Mouse (Mus musculus) adipocyte (in vitro differentiated cells): ENCODE results near the gene Sec24d.
A peak's percentile ranks its signal among the peaks of the same experiment; 100 is the strongest.
"Not testable (repeated sequence)": the region's sequence is repeated elsewhere in the genome, so short reads cannot be mapped to it uniquely, and the experiment has no call there.

ENCODE experiments used
- DNase-seq: peaks from one replicate; pipeline ENCODE4 v3.0.0-alpha.2; 2016; ENCODE audit warnings: low spot score

The Sec24d gene

DNA sequence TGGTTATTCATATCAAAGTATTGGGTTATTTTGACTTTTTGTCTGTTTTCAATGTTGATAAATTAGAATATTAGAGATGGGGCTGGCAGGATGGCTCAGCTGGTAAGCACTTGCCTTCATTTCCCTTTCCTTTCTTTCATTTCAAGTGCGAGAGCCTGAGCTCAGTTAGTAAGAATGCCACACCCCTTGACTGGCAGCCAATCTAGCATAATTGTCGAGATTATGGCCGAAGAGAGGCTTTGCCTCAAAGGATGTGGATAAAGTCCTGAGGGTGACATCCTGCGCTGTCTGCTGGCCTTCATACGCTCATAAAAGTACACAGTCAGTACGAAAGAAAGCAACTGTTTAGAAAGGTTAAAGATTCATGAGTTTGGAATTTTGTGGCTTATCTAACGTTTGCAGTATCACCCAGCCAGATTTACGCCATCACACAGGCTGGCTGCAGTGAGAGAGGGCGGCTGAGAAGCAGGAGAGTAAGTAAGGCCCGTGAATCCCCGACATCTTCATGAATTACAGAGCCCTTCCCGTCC is 71.5 kb downstream of the Sec24d start:
- DNase-seq: no peak

DNA sequence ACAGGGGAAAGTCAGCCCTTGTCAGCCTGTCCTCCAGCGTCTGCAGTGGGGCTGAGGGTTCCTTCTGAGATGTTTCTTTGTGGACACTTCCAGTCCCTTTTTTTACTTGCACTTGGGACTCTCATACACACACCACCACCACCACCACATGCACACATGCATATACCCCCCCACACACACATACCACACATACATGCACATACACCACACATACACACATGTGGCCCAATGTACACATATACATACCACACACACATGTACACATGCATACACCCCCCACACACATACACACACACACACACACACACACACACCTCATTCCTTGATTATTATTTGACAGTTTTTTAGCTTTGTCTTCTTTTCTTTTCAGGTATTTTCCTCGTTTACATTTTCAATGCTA is 73.8 kb downstream of the Sec24d start:
- no peak for DNase-seq

DNA sequence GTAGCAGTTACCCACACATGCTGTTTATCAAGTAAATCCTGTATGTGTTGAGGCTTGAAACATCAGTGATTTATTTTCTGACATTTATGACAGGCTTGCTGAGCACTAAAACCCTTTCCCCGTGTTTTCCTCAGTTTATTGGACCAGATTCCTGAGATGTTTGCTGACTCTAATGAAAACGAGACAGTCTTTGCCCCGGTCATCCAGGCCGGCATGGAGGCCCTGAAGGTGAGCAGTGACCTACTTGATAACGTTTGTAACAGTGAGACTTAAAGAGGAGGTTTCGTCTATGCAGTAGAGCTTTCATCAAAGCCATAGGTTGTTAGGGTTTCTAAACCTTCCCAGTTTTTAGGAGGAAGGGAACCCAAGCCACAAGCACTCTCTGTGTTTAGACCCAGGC is 76.4 kb downstream of the Sec24d start:
- DNase-seq: no peak

GRCm38 (mm10) chr3:123348080-123348802 is 81.0 kb downstream of the Sec24d start:
- no peak for DNase-seq

DNA sequence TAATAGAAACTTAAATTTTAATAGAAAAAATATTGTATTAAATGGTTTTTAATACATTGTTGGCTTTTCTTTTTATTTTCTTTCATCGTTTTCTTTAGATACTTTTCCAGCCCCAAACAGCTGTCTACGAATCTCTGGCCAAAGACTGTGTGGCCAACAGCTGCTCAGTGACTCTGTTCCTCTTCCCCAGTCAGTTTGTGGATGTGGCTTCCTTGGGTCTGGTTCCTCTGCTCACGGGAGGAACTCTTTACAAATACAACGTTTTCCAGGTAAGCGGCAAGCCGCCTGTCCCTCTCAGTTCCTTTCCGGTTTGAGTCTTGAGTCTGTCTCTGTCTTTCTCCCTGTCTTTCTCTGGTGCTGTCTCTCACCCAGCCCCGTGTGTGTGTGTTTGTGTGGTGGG is 83.3 kb downstream of the Sec24d start:
- no peak for DNase-seq

GRCm38 (mm10) chr3:123351519-123351918 is 84.3 kb downstream of the Sec24d start:
- no peak for DNase-seq

DNA sequence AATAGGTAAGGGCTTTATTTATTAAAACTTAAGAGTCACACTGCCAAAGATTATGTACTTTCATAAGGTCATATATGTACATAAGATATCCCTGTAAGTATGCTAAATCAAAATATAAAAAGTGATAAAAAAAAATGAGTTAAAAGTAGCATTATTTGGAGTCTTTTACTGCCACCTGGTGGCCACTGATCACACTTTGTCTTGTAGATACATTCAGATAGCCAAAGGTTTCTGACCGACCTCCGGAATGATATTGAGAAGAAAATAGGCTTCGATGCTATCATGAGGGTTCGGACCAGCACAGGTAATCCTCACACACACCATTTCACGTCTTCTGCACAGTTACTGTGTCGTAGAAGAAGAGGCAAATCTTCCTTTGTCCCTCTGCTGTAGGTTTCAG is 85.9 kb downstream of the Sec24d start:
- peak; percentile 85 for DNase-seq

DNA sequence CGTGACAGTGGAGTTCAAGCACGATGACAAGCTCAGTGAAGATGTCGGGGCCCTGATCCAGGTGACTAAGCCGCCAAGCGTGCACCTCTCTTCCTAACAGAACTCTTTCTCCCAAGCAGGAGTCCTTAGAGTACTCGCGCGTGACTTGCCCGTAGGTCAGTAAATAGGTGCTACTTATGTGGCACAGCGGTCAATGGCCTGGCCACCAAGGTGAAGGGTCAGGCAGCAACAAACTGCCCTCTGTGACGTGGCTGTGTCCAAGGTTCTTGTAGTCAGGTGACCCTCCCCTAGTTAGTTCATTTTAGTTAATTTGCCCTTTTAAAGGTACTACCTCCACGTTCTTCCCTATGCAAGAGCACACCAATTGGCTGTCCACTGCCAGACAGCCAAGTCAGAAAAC is 86.4 kb downstream of the Sec24d start:
- DNase-seq: no peak

- no peak for DNase-seq
These were observed 87.1 kb downstream of the Sec24d start for GRCm38 (mm10) chr3:123354388-123354787.

DNA sequence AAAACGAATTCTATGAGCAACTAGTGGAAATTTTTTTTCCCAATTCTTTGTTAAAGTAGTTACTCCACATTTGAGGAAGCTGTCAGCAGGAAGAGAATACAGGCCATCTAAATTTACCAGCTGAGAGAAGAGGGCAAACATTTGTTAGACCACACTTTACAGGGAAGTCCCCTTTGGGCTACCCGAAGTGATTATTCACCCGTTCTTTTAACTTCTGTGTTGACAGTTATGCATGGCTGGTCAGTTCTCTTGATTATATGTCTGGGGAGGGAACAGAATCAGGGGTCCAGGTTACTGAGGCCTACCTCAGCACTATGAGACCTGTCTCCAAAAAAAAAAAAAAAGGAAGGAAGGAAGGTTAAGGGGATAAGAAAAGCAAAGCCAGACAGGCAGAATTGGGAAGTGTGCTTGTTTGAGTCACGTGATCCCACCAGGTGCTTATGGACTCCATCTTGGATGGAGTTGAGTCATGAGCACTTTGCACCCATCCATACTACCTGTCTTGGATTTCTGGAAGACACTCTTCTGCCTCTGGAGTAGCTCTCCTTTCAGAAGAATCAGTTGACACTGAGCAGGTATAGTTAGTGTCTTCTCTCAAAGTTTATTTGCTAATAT is 89.2 kb downstream of the Sec24d start:
- no peak for DNase-seq

DNA sequence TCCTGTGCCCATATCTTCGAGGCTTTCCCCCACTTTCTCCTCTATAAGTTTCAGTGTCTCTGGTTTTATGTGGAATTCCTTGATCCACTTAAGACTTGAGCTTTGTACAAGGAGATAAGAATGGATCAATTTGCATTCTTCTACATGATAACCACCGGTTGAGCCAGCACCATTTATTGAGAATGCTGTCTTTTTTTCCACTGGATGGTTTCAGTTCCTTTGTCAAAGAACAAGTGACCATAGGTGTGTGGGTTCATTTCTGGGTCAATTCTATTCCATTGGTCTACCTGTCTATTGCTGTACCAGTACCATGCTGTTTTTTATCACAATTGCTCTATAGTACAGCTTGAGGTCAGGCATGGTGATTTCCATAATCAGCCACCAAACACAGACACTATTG is 99.6 kb downstream of the Sec24d start:
- not testable (repeated sequence) for DNase-seq

- DNase-seq: no peak
These were observed 101.9 kb downstream of the Sec24d start for GRCm38 (mm10) chr3:123369161-123369560.

GRCm38 (mm10) chr3:123370927-123371326 is 103.7 kb downstream of the Sec24d start:
- no peak for DNase-seq

GRCm38 (mm10) chr3:123371766-123372535 is 104.7 kb downstream of the Sec24d start:
- peak; percentile 75 for DNase-seq

DNA sequence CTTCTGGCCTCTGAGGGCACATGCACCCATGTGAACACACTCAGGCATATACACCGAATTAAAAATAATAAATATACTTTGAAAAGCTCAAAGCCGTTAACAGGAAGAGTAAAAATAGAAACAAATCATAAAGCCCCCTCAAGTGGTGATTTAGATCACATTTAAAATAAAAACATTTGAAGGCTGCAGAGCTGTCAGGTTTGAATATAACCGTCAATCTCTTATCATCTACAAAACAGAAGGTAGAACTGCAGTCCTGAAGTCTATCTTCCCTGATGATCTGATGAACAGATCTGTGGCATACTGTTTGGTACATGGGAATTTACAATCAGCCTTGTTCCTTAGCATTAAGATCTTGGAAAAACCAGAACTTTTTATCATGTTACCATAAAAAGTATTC is 109.3 kb downstream of the Sec24d start:
- no peak for DNase-seq

DNA sequence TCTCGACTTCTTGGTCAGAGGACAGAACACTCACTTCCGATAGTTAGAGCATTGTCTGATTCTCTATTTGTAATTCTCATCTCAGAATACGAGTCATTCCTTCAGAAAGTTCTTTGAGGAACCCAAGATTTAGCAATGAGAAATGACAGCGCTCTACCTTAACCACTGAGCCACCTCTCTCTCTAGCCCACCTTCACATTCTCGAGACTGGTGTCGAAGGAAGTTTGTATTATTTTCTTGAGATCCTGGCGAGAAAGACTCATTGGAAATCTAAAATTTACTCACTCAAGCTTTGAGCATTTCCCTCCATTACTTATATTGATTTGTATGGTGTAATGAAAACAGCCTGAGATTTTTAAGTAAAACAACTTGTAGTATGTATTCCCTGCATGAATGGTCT is 117.2 kb downstream of the Sec24d start:
- no peak for DNase-seq

DNA sequence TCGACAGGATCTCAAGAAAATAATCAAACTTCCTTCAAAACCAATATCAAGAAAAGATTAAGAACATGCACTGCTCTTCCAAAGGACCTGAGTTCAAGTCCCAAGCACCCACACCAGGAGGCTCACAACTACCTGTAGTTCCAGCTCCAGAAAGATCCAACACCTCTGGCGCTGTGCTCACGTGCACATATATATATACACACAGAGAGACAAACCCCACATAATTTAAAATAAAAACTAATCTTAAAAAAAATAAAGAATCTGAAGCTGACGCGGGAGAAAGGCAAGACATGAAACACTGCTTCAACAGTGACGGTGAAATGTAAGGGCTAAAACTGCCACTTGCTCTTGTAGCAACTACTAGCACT is 117.8 kb downstream of the Sec24d start:
- no peak for DNase-seq

DNA sequence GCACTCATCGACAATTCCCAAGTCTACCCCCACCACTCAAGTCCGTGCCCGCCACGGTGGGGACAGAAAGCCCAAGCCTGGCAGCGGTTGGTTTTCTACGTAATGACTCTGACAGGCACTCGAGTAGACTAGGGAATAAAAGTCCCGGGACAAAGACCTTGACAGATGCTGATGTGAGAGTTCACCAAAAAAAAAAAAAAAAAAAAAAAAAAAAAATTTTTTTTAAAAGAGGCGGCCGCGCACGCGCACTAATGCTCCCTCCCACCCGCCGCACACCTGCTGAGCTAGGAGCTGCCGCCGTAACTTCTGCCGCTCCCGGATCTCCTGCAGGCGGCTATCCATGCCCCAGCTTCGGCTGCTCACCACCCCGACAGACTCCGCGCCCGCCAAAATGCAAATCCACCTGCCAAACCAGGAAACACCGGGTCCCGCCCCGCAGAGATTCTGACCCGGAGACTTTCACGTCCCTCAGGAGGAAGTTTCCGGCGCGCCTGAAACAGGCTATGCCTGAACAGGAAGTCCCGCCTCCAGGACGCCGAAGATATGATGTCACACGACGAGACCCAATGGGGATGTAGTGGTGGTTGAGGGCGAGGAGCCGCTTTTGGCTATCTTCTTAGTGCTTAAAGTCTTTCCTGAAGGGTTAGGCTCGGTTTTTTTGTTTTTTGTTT is 118.4 kb downstream of the Sec24d start, which contains the start of gene Mettl14:
Gene Mettl14, minus strand, starts transcription at position 623 of the 671 bp plus-strand sequence.
- DNase-seq: peak; percentile 99

DNA sequence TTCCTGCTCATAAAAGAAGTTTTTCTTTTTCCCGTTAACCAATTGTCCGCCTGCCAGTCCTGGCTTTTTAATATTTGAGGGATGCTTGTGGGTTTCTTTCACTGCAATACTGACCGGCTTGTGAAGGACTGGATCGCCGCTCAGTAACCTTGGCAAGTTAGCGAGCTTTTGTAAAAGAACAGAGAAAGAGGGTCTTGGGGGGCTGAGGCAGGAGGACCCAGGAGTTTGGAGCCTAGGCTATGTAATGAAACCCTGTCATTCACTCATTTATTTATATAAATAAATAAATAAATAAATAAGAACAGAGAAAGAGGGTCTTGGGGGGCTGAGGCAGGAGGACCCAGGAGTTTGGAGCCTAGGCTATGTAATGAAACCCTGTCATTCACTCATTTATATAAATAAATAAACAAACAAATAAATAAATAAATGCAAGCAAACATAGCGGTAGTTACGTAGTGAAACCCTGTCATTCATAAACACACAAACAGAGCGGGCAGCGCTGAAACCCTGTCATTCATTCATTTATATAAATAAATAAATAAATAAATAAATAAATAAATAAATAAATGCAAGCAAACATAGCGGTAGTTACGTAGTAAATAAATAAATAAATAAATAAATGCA is 119.0 kb downstream of the Sec24d start:
- DNase-seq: not testable (repeated sequence)

DNA sequence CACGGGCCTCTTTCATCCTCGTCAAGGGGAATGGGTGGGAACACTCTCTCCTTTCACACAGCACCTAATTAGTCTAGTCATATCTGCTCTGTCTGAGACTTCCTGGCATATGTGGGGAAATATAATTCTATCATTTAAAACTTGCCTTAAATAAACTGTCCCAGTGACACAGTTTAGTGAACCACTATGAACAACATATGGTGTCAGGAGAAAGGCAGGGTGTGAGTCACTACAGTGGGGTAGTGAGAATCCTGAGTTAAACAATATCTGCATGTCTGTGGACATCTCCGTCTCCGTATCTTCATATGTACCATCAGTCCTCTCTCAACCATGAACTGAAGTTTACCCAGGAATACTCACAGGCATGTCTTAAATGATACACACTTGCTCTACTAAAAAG is 123.9 kb downstream of the Sec24d start:
- no peak for DNase-seq

GRCm38 (mm10) chr3:123395611-123396010 is 128.4 kb downstream of the Sec24d start:
- no peak for DNase-seq
